16 mouse cellular contexts compared by ENCODE assay signal in genomic region chr5:62764161-62764560, GRCm38 (mm10). TPM values are rescaled to one million over a fixed set of nuclear protein-coding genes. Genes with fewer than 3 reads are reported as not detected.
DNase-seq lines count a peak whose midpoint lies in the region; ATAC-seq and TF ChIP-seq lines count a peak whose summit lies in the region.
"Had no signal": no experiment of that assay in that cellular context is flagged by ENCODE, and none has a peak within 500 bp of the region (broad histone marks: within the 10 kb centered on the region; RNA-seq: fewer than 3 reads in every experiment).

No protein-coding gene starts in this region.

- H3K4me3 ChIP-seq in embryonic facial prominence, embryonic 15.5 days (replicated peaks) = no peak overlapping the region
- H3K4me3 ChIP-seq in embryonic facial prominence, embryonic 10.5 days = no peak overlapping the region
- H3K4me3 ChIP-seq in lung, adult 2 months (replicated peaks; ENCODE audit: extremely low read depth, low read depth, low read length) = peak overlapping the region; percentile 44
- H3K4me3 ChIP-seq in myocyte = no peak overlapping the region
- H3K4me3 ChIP-seq: liver, embryonic 15.5 days had no signal

- H3K9ac ChIP-seq in embryonic facial prominence, embryonic 15.5 days = no peak overlapping the region
- H3K9ac ChIP-seq: liver, embryonic 15.5 days had no signal

- no peak for DNase-seq in embryonic facial prominence, embryonic 10.5 days (ENCODE audit: low spot score)
- peak; percentile 15 for DNase-seq in kidney, adult 11 months
- no peak for DNase-seq in kidney, postnatal 14 days
- DNase-seq in lung, adult 2 months = no peak
- DNase-seq in lung, postnatal 36 days = no peak
- no peak for DNase-seq in thymus, adult 18-20 months
- DNase-seq: adrenal gland, postnatal 14 days; gastrocnemius, postnatal 25 days; heart, postnatal 14 days; midbrain, embryonic 14.5 days; thymus, postnatal 14 days had no signal

- WGBS in embryonic facial prominence, embryonic 15.5 days = 62% methylated on average over 5 of the region's 5 CpGs
- 84% methylated on average over 5 of the region's 5 CpGs for WGBS in embryonic facial prominence, embryonic 10.5 days
- 20% methylated on average over 5 of the region's 5 CpGs for WGBS in lung, adult 2 months

- peaks cover 6% of the 10 kb centered on the region; the same call in 1 of the 2 replicates for H3K4me1 ChIP-seq in embryonic facial prominence, embryonic 15.5 days
- 0 out of 2 replicates have a peak, but pooled peaks cover 5% of the 10 kb centered on the region for H3K4me1 ChIP-seq in embryonic facial prominence, embryonic 10.5 days
- peaks cover 19% of the 10 kb centered on the region for H3K4me1 ChIP-seq in lung, adult 2 months (ENCODE audit: control insufficient read depth, insufficient read depth, low read length)

- H3K9me3 ChIP-seq in embryonic facial prominence, embryonic 15.5 days (replicated peaks) = no peaks in the 10 kb centered on the region
- no peaks in the 10 kb centered on the region for H3K9me3 ChIP-seq in embryonic facial prominence, embryonic 10.5 days
- H3K9me3 ChIP-seq: liver, embryonic 15.5 days had no signal

- no peak for ATAC-seq in embryonic facial prominence, embryonic 15.5 days (ENCODE audit: insufficient number of reproducible peaks, low FRiP score, low TSS enrichment, low read depth)
- ATAC-seq: forebrain, embryonic 16.5 days had no signal

- peak overlapping the region; percentile 17; the same call in 1 of the 2 replicates for H3K4me2 ChIP-seq in embryonic facial prominence, embryonic 15.5 days (replicated peaks)
- peak overlapping the region; percentile 52 for H3K4me2 ChIP-seq in myocyte (ENCODE audit: low read depth)
- H3K4me2 ChIP-seq: liver, embryonic 15.5 days had no signal

- TF ChIP-seq POLR2A in lung, adult 2 months (IDR thresholded peaks at IDR 0.05; ENCODE audit: borderline replicate concordance, extremely low read depth, low read depth, low read length) = 0 out of 2 replicates have a peak, but pooled peaks have one; percentile 21
- no peak for TF ChIP-seq POLR2A in myocyte (IDR thresholded peaks at IDR 0.05; ENCODE audit: insufficient read length, low read depth)

- TF ChIP-seq CTCF in lung, adult 2 months (IDR thresholded peaks at IDR 0.05; ENCODE audit: insufficient read depth, low read length) = no peak

- no peak overlapping the region for H3K27ac ChIP-seq in embryonic facial prominence, embryonic 15.5 days (replicated peaks)
- no peak overlapping the region for H3K27ac ChIP-seq in embryonic facial prominence, embryonic 10.5 days (replicated peaks)
- H3K27ac ChIP-seq: liver, embryonic 15.5 days had no signal

- H3ac ChIP-seq in myocyte (ENCODE audit: control insufficient read depth, insufficient read length) = no peak overlapping the region

- H3K79me2 ChIP-seq in myocyte (ENCODE audit: control insufficient read depth, insufficient read depth) = no peaks in the 10 kb centered on the region

- H3K27me3 ChIP-seq in embryonic facial prominence, embryonic 15.5 days = no peaks in the 10 kb centered on the region
- peaks cover 34% of the 10 kb centered on the region for H3K27me3 ChIP-seq in embryonic facial prominence, embryonic 10.5 days (replicated peaks; ENCODE audit: low read depth, poor library complexity, severe bottlenecking)
- H3K27me3 ChIP-seq in myocyte (ENCODE audit: control insufficient read depth, insufficient read depth, insufficient read length) = no peaks in the 10 kb centered on the region

- H3K36me3 ChIP-seq in embryonic facial prominence, embryonic 15.5 days = no peaks in the 10 kb centered on the region
- no peaks in the 10 kb centered on the region for H3K36me3 ChIP-seq in embryonic facial prominence, embryonic 10.5 days (replicated peaks)
- H3K36me3 ChIP-seq in myocyte (ENCODE audit: control insufficient read depth, insufficient read depth) = no peaks in the 10 kb centered on the region
- H3K36me3 ChIP-seq: liver, embryonic 15.5 days had no signal

TF ChIP-seq in myocyte, 11 proteins besides CTCF, POLR2A, EP300 and RAD21:
- TF ChIP-seq E2F4 (IDR thresholded peaks at IDR 0.05; ENCODE audit: insufficient read depth) (no peak), MAX (IDR thresholded peaks at IDR 0.05; ENCODE audit: low read depth) (no peak), SRF (IDR thresholded peaks at IDR 0.05; ENCODE audit: control insufficient read depth, insufficient read length, low read depth) (no peak), REST (IDR thresholded peaks at IDR 0.05; ENCODE audit: insufficient read depth, insufficient read length) (no peak), CEBPB (IDR thresholded peaks at IDR 0.05; ENCODE audit: insufficient read depth, poor library complexity, severe bottlenecking) (no peak), POLR2AphosphoS2 (IDR thresholded peaks at IDR 0.05; ENCODE audit: insufficient read length, low read depth) (no peak), MYOD1 (IDR thresholded peaks at IDR 0.05; ENCODE audit: control insufficient read depth in 1 of 3, insufficient read length in 2 of 3, low read depth in 2 of 3) (no peak), TCF12 (IDR thresholded peaks at IDR 0.05; ENCODE audit: insufficient read depth, poor library complexity, severe bottlenecking) (no peak), TCF3 (IDR thresholded peaks at IDR 0.05; ENCODE audit: insufficient read length, low read depth) (no peak)

RNA-seq across cellular contexts. Expression of gene Arap2, which starts 1.8 kb away (rescaled TPM):
- polyA plus RNA-seq in embryonic facial prominence, embryonic 15.5 days (2015; fragmentation: Nextera tagmentation; extraction: Ambion mirVana) = 12.9 and 14.3 TPM in 2 replicates
- polyA plus RNA-seq in embryonic facial prominence, embryonic 10.5 days (2016; fragmentation: Nextera tagmentation; extraction: Ambion mirVana) = 0.55 and 2.6 TPM in 2 replicates
- polyA plus RNA-seq in lung, adult 2 months (2012; rRNA removed) = 6.4 and 15.8 TPM in 2 replicates
- polyA plus RNA-seq in myocyte (2012; fragmentation: generic; extraction: Trizol) = 1.2 TPM

RNA-seq across cellular contexts. Expression of gene Dthd1, which starts 49.5 kb away (rescaled TPM):
- polyA plus RNA-seq in embryonic facial prominence, embryonic 15.5 days (2015; fragmentation: Nextera tagmentation; extraction: Ambion mirVana) = 0.34 and 0.61 TPM in 2 replicates
- polyA plus RNA-seq in embryonic facial prominence, embryonic 10.5 days (2016; fragmentation: Nextera tagmentation; extraction: Ambion mirVana) = not detected in 2 replicates
- polyA plus RNA-seq in lung, adult 2 months (2012; rRNA removed) = not detected in 2 replicates
- 0.29 TPM for polyA plus RNA-seq in myocyte (2012; fragmentation: generic; extraction: Trizol)
- polyA plus RNA-seq: forebrain, embryonic 16.5 days; liver, embryonic 15.5 days; midbrain, embryonic 14.5 days; neural tube, embryonic 14.5 days had no signal
